Mouse (Mus musculus): ENCODE data around the gene Klhl29. TPM values are rescaled to one million over a fixed set of nuclear protein-coding genes. Genes with fewer than 3 reads are reported as not detected.

Klhl29 gene
- total RNA-seq, 4 experiments from 2014 or later, result 0.24 to 0.72 (median 0.39) TPM

DNA sequence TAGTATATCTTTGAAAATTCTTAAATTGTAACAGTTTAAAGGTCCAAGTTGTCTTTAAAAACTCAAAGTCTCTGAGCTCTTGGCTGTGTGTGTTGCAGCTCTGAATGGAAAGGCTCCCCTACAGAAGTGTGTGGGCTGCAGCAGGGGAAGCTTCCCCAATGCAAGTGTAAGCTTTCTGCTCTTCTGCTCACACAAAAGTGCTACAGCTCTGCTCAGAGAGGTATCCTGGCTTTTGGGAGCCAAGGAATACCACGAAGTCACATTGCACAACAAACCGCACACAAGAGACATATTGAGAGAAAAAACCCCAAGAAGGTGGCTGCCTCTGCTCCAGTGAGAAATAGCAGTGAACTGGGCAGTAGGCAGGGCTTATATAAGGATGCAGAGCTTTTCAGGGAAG lies 337.5 kb downstream of the Klhl29 start:
- no peak for DNase-seq (ENCODE audit: low spot score)

DNA sequence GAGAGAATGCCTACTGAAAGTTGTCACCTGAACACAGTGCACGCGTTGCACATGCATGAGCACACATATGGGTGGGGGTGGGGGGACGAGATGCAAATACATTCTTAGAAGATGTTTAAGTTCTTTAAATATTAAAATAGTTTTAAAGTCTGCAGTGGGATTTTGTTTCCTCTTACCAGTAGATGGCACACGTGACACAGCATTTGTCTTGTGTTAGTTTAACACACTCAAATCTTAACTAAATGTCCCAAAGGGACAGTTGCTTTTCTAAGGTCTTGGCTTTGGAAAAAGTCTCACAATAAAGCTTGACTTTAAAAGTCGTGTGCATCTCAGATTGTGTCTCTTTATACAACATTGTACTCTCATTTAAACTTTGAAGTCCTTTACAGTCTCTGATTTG lies 346.4 kb downstream of the Klhl29 start:
- no peak for DNase-seq (ENCODE audit: low spot score)
